9 mouse cellular contexts compared by ENCODE assay signal in genomic region chr4:40843726-40844125, GRCm38 (mm10). TPM values are rescaled to one million over a fixed set of nuclear protein-coding genes. Genes with fewer than 3 reads are reported as not detected.
DNase-seq lines count a peak whose midpoint lies in the region; ATAC-seq and TF ChIP-seq lines count a peak whose summit lies in the region.
"Had no signal": no experiment of that assay in that cellular context is flagged by ENCODE, and none has a peak within 500 bp of the region (broad histone marks: within the 10 kb centered on the region; RNA-seq: fewer than 3 reads in every experiment).

No protein-coding gene starts in this region.

- H3K36me3 ChIP-seq in kidney, embryonic 15.5 days = no peaks in the 10 kb centered on the region
- H3K36me3 ChIP-seq in heart, embryonic 15.5 days = no peaks in the 10 kb centered on the region
- H3K36me3 ChIP-seq in liver, embryonic 14.5 days (replicated peaks; ENCODE audit: control insufficient read depth, insufficient read depth, low read depth) = peaks cover 23% of the 10 kb centered on the region

- H3K27me3 ChIP-seq in kidney, embryonic 15.5 days = no peaks in the 10 kb centered on the region
- no peaks in the 10 kb centered on the region for H3K27me3 ChIP-seq in heart, embryonic 15.5 days
- H3K27me3 ChIP-seq in liver, embryonic 14.5 days (ENCODE audit: control insufficient read depth, insufficient read depth, low read length) = no peaks in the 10 kb centered on the region
- H3K27me3 ChIP-seq: Patski had no signal

- peaks cover 62% of the 10 kb centered on the region for H3K4me1 ChIP-seq in kidney, embryonic 15.5 days
- H3K4me1 ChIP-seq in heart, embryonic 15.5 days (replicated peaks) = peaks cover 95% of the 10 kb centered on the region
- H3K4me1 ChIP-seq in liver, embryonic 14.5 days (replicated peaks; ENCODE audit: control insufficient read depth in 2 of 2, insufficient read depth in 2 of 2, low read length in 1 of 2) = peaks cover 66 to 74% of the 10 kb centered on the region in 2 experiments

- no peak overlapping the region for H3K4me2 ChIP-seq in kidney, embryonic 15.5 days
- peak overlapping the region; percentile 14 for H3K4me2 ChIP-seq in heart, embryonic 15.5 days
- no peak overlapping the region for H3K4me2 ChIP-seq in liver, embryonic 14.5 days (ENCODE audit: low read depth)

- no peak for DNase-seq in kidney, adult 9 months
- peak; percentile 3 for DNase-seq in brain, embryonic 14.5 days (ENCODE audit: low read depth)
- no peak for DNase-seq in liver, embryonic 14.5 days (ENCODE audit: low read depth in 3 of 3, low spot score in 3 of 3)
- DNase-seq in adrenal gland, adult 8-10 months = no peak

- peak overlapping the region; percentile 89 for H3K27ac ChIP-seq in kidney, embryonic 15.5 days
- H3K27ac ChIP-seq in heart, embryonic 15.5 days = peak overlapping the region; percentile 89
- peak overlapping the region; percentile 97 for H3K27ac ChIP-seq in liver, embryonic 14.5 days

- no peak for TF ChIP-seq POLR2A in brain, embryonic 14.5 days (IDR thresholded peaks at IDR 0.05; ENCODE audit: borderline replicate concordance, extremely low read depth, insufficient read depth, insufficient read length, poor library complexity, severe bottlenecking)

- ATAC-seq in kidney, embryonic 15.5 days (replicated peaks; ENCODE audit: low FRiP score) = peak; percentile 9; the same call in 1 of the 2 replicates
- no peak for ATAC-seq in heart, embryonic 15.5 days (replicated peaks; ENCODE audit: insufficient number of reproducible peaks, insufficient read depth, low FRiP score, low read depth)
- no peak for ATAC-seq in liver, embryonic 14.5 days (ENCODE audit: insufficient read depth)
- ATAC-seq in megakaryocyte progenitor cell, adult 5-6 weeks (replicated peaks; ENCODE audit: poor library complexity) = no peak
- no peak for ATAC-seq in erythroid progenitor cell, adult 5-6 weeks (replicated peaks; ENCODE audit: low FRiP score, poor library complexity, severe bottlenecking)
- ATAC-seq: Patski had no signal

- no peaks in the 10 kb centered on the region for H3K9me3 ChIP-seq in kidney, embryonic 15.5 days (replicated peaks)
- no peaks in the 10 kb centered on the region for H3K9me3 ChIP-seq in heart, embryonic 15.5 days (replicated peaks)
- H3K9me3 ChIP-seq in liver, embryonic 14.5 days (ENCODE audit: control insufficient read depth, low read length) = no peaks in the 10 kb centered on the region

- H3K9ac ChIP-seq in kidney, embryonic 15.5 days = no peak overlapping the region
- H3K9ac ChIP-seq in heart, embryonic 15.5 days = 0 out of 2 replicates have a peak overlapping the region, but pooled peaks have one; percentile 11
- no peak overlapping the region for H3K9ac ChIP-seq in liver, embryonic 14.5 days (replicated peaks)

- 53% methylated on average over 8 of the region's 8 CpGs for WGBS in kidney, embryonic 15.5 days
- WGBS in heart, embryonic 15.5 days = 33% methylated on average over 8 of the region's 8 CpGs
- 71% methylated on average over 8 of the region's 8 CpGs for WGBS in liver, embryonic 14.5 days (ENCODE audit: insufficient replicate concordance)

- TF ChIP-seq EP300 in liver, embryonic 14.5 days (IDR thresholded peaks at IDR 0.05; ENCODE audit: low read depth) = no peak

- TF ChIP-seq CTCF in brain, embryonic 14.5 days (IDR thresholded peaks at IDR 0.05; ENCODE audit: borderline replicate concordance, extremely low read depth, insufficient read depth, insufficient read length) = no peak
- no peak for TF ChIP-seq CTCF in liver, embryonic 14.5 days (IDR thresholded peaks at IDR 0.05; ENCODE audit: low read depth)

- H3K4me3 ChIP-seq in kidney, embryonic 15.5 days (replicated peaks) = no peak overlapping the region
- H3K4me3 ChIP-seq in heart, embryonic 15.5 days = no peak overlapping the region
- no peak overlapping the region for H3K4me3 ChIP-seq in liver, embryonic 14.5 days (ENCODE audit: insufficient read depth in 1 of 2, low read depth in 2 of 2, low read length in 2 of 2)

RNA-seq across cellular contexts. Expression of gene B4galt1, which starts 10.1 kb away (rescaled TPM):
- 46.3 and 46.4 TPM in 2 replicates for polyA plus RNA-seq in kidney, embryonic 15.5 days (2015; fragmentation: Nextera tagmentation; extraction: Ambion mirVana)
- 6.9 and 9.2 TPM in 2 replicates for polyA plus RNA-seq in brain, embryonic 14.5 days (2012; rRNA removed)
- polyA plus RNA-seq in heart, embryonic 15.5 days (2015; fragmentation: Nextera tagmentation; extraction: Ambion mirVana) = 53.7 and 59.5 TPM in 2 replicates
- polyA plus RNA-seq in liver, embryonic 14.5 days (2012; rRNA removed) = 13.3 and 14.3 TPM in 2 replicates
- polyA plus RNA-seq in liver, embryonic 14.5 days (2014; fragmentation: Nextera tagmentation; extraction: Ambion mirVana) = 30.3 and 31.2 TPM in 2 replicates
- total RNA-seq in megakaryocyte progenitor cell, adult 5-6 weeks (2015) = 69.8 and 71.5 TPM in 2 replicates
- total RNA-seq in megakaryocyte progenitor cell, adult 5-6 weeks (2017) = 41.2 and 46.5 TPM in 2 replicates
- total RNA-seq in adrenal gland, adult 8-10 months (2022) = 10 to 100 TPM; 58.8 to 94.7 (median 64.4) TPM
- 49.4 and 49.9 TPM in 2 replicates for total RNA-seq in erythroid progenitor cell, adult 5-6 weeks (2015; ENCODE audit: low replicate concordance)
- total RNA-seq in erythroid progenitor cell, adult 5-6 weeks (2017; ENCODE audit: low replicate concordance) = 43.9 and 46.2 TPM in 2 replicates
